Mouse (Mus musculus) CH12.LX (cell line): ENCODE measurements at regions not wholly inside any gene's neighbourhood (a gene's known extent, or its start where the extent isn't known, plus 50 kb on each side); places are given as distances from the start of the nearest gene placed in this dataset.

ENCODE experiments used
- DNase-seq: peaks from one replicate; pipeline ENCODE4 v3.0.0-alpha.2; 2013; ENCODE audit errors: extremely low read depth
- H3K27ac ChIP-seq: 2 replicates; pipeline ENCODE4 v1.5.1; 2012; ENCODE audit warnings: low read depth, mild to moderate bottlenecking, control low read depth, moderate library complexity; ENCODE audit not compliant: insufficient read depth
- H3K27me3 ChIP-seq: replicated peaks from 2 replicates; pipeline ENCODE3; 2012; ENCODE audit warnings: inconsistent platforms
- H3K36me3 ChIP-seq, 2 experiments: replicated peaks in 1 of 2; 2 replicates each; pipeline versions ENCODE3 to v1.6.1; 2012; ENCODE audit warnings: inconsistent platforms in 1 of 2, low read length in 1 of 2, mild to moderate bottlenecking in 1 of 2, mixed read lengths in 1 of 2, moderate library complexity in 1 of 2; ENCODE audit not compliant: control insufficient read depth in 1 of 2, insufficient read depth in 1 of 2
- H3K4me1 ChIP-seq, 2 experiments: 2 replicates each; pipeline ENCODE4 v1.6.1; 2012; ENCODE audit warnings: inconsistent platforms in 1 of 2, moderate library complexity in 1 of 2; ENCODE audit not compliant: insufficient read depth in 2 of 2, control insufficient read depth in 1 of 2
- H3K4me2 ChIP-seq: 2 replicates; pipeline ENCODE4 v1.6.1; 2012; ENCODE audit warnings: low read depth, mild to moderate bottlenecking, control low read depth; ENCODE audit not compliant: poor library complexity, insufficient read depth, severe bottlenecking
- H3K4me3 ChIP-seq, 3 experiments: fragments of 150-350 bp in 1 of 3; sonication (generic) in 1 of 3; replicated peaks in 1 of 3; 2 replicates each; pipeline versions ENCODE3 to v1.5.1; 2011 to 2012; ENCODE audit warnings: low read depth in 2 of 3, low read length in 2 of 3, mild to moderate bottlenecking in 2 of 3, moderate library complexity in 2 of 3, control low read depth in 1 of 3, improper control_type of control experiment in 1 of 3, inconsistent platforms in 1 of 3, mixed read lengths in 1 of 3; ENCODE audit not compliant: poor library complexity in 1 of 3
- H3K79me2 ChIP-seq: replicated peaks from 2 replicates; pipeline ENCODE4 v1.6.1; 2012; ENCODE audit warnings: mild to moderate bottlenecking, moderate library complexity; ENCODE audit not compliant: control insufficient read depth, poor library complexity, insufficient read depth, severe bottlenecking; ENCODE audit errors: extremely low read depth
- H3K9ac ChIP-seq: 2 replicates; pipeline ENCODE4 v1.6.1; 2012; ENCODE audit warnings: low read depth, mild to moderate bottlenecking, control low read depth, moderate library complexity; ENCODE audit not compliant: insufficient read depth
- H3K9me3 ChIP-seq: replicated peaks from 2 replicates; pipeline ENCODE3; 2012; ENCODE audit warnings: low read length, inconsistent platforms, mixed read lengths
- CHD1 ChIP-seq: IDR thresholded peaks from 2 replicates; pipeline ENCODE4 v1.6.1; 2012; ENCODE audit warnings: low read depth, low read length, improper control_type of control experiment, inconsistent platforms
- CHD2 ChIP-seq: IDR thresholded peaks from 2 replicates; pipeline ENCODE4 v1.6.1; 2011; ENCODE audit warnings: low read length, improper control_type of control experiment
- IRF4 ChIP-seq: IDR thresholded peaks from 2 replicates; pipeline ENCODE4 v1.6.1; 2014; ENCODE audit warnings: low read depth, mild to moderate bottlenecking, inconsistent platforms, low read length, improper control_type of control experiment
- JUND ChIP-seq: conservative IDR thresholded peaks from 2 replicates; pipeline ENCODE4 v1.6.1; 2011; ENCODE audit warnings: low read depth, low read length, improper control_type of control experiment
- KAT2A ChIP-seq: IDR thresholded peaks from 2 replicates; pipeline ENCODE4 v1.6.1; 2012; ENCODE audit warnings: low read length, improper control_type of control experiment, inconsistent platforms; ENCODE audit not compliant: insufficient replicate concordance
- MAFK ChIP-seq: IDR thresholded peaks from 2 replicates; pipeline ENCODE4 v1.6.1; 2011; ENCODE audit warnings: low read length, improper control_type of control experiment; ENCODE audit not compliant: insufficient replicate concordance
- MAX ChIP-seq: IDR thresholded peaks from 2 replicates; pipeline ENCODE4 v1.6.1; 2011; ENCODE audit warnings: low read length, improper control_type of control experiment
- MAZ ChIP-seq: IDR thresholded peaks from 2 replicates; pipeline ENCODE4 v1.6.1; 2012; ENCODE audit warnings: low read depth, mild to moderate bottlenecking, inconsistent platforms, low read length, improper control_type of control experiment, moderate library complexity
- MYC ChIP-seq: IDR thresholded peaks from 2 replicates; pipeline ENCODE4 v1.6.1; 2011; ENCODE audit warnings: low read depth, mild to moderate bottlenecking, improper control_type of control experiment, low read length
- NELFE ChIP-seq: IDR thresholded peaks from 2 replicates; pipeline ENCODE4 v1.6.1; 2011; ENCODE audit warnings: low read depth, low read length, improper control_type of control experiment
- PAX5 ChIP-seq: IDR thresholded peaks from 2 replicates; pipeline ENCODE4 v1.6.1; 2012; ENCODE audit warnings: low read length, inconsistent platforms, mixed read lengths
- POLR2A ChIP-seq: IDR thresholded peaks from 2 replicates; pipeline ENCODE4 v1.6.1; 2011; ENCODE audit warnings: low read depth, mild to moderate bottlenecking, improper control_type of control experiment, low read length
- RAD21 ChIP-seq: IDR thresholded peaks from 2 replicates; pipeline ENCODE4 v1.6.1; 2011; ENCODE audit warnings: low read depth, mild to moderate bottlenecking, low read length, improper control_type of control experiment, moderate library complexity
- TBP ChIP-seq: conservative IDR thresholded peaks from 2 replicates; pipeline ENCODE4 v1.6.1; 2011; ENCODE audit warnings: low read depth, low read length, improper control_type of control experiment
- UBTF ChIP-seq: IDR thresholded peaks from 2 replicates; pipeline ENCODE4 v1.6.1; 2012; ENCODE audit warnings: low read depth, mild to moderate bottlenecking, inconsistent platforms, low read length, improper control_type of control experiment, moderate library complexity
- USF1 ChIP-seq: IDR thresholded peaks from 2 replicates; pipeline ENCODE4 v1.6.1; 2014; ENCODE audit warnings: low read depth, mild to moderate bottlenecking, inconsistent platforms, low read length, improper control_type of control experiment
- ZKSCAN1 ChIP-seq: IDR thresholded peaks from 2 replicates; pipeline ENCODE4 v1.6.1; 2012; ENCODE audit warnings: low read depth, inconsistent platforms, low read length, improper control_type of control experiment, borderline replicate concordance
- dilution Hi-C: fragments of 300-500 bp; cut with MboI; formaldehyde crosslinking; loops from 2 replicates; pipeline ENCODE4 v1.14.3; 2020; ENCODE audit warnings: low sequenced_read_pairs; ENCODE audit not compliant: extremely low pct_unique_long_range_greater_than_20kb, extremely low pct_ligation_motif_present
- in situ Hi-C: fragments of 300-500 bp; cut with MboI; formaldehyde crosslinking; loops from 3 replicates; pipeline ENCODE4 v1.14.3; 2019; ENCODE audit warnings: low sequenced_read_pairs, low pct_ligation_motif_present, low pct_unique_long_range_greater_than_20kb, mixed read lengths

- H3K9me3 ChIP-seq, result no peaks in the 10 kb centered on the region
- no peak overlapping the region for H3K4me2 ChIP-seq
- no peak overlapping the region for H3K27ac ChIP-seq
- TF ChIP-seq MAZ, result no peak
- TF ChIP-seq CHD1, result no peak
- TF ChIP-seq POLR2A, result no peak
- no peak for TF ChIP-seq MAFK
- no peak for TF ChIP-seq MAX
- no peak for TF ChIP-seq ZKSCAN1
- TF ChIP-seq RAD21, result no peak
- no peak for TF ChIP-seq CHD2
- no peak for TF ChIP-seq UBTF
- TF ChIP-seq TBP, result no peak
- TF ChIP-seq JUND, result no peak
- no peak for TF ChIP-seq USF1
- no peak for TF ChIP-seq MYC
- no peak for TF ChIP-seq KAT2A
- no peak for TF ChIP-seq PAX5
- TF ChIP-seq NELFE, result no peak
- dilution Hi-C loops, result no loop called here
- H3K36me3 ChIP-seq, result no peaks in the 10 kb centered on the region
- no peaks in the 10 kb centered on the region for H3K27me3 ChIP-seq
- in situ Hi-C loops, result no loop called here
- no peak for DNase-seq
- H3K4me3 ChIP-seq, result no peak overlapping the region
- peaks cover 7% of the 10 kb centered on the region in 2 experiments; a peak in 3 of 4 replicates for H3K4me1 ChIP-seq
- no peaks in the 10 kb centered on the region for H3K79me2 ChIP-seq
- no peak overlapping the region for H3K9ac ChIP-seq
Observed at GRCm38 (mm10) chr16:50092780-50093179, 292.4 kb downstream of the Cd47 start.

GRCm38 (mm10) chr16:50095858-50096551 lies 295.7 kb downstream of the Cd47 start:
- TF ChIP-seq IRF4, result no peak
- no peaks in the 10 kb centered on the region for H3K79me2 ChIP-seq
- H3K27me3 ChIP-seq, result no peaks in the 10 kb centered on the region
- H3K9ac ChIP-seq, result no peak overlapping the region
- in situ Hi-C loops, result no loop called here
- H3K9me3 ChIP-seq, result no peaks in the 10 kb centered on the region
- H3K4me2 ChIP-seq, result no peak overlapping the region
- no peaks in the 10 kb centered on the region for H3K36me3 ChIP-seq
- dilution Hi-C loops, result no loop called here
- H3K4me3 ChIP-seq, result no peak overlapping the region
- DNase-seq, result no peak
- H3K27ac ChIP-seq, result no peak overlapping the region
- peaks cover 7% of the 10 kb centered on the region in 2 experiments; a peak in 3 of 4 replicates for H3K4me1 ChIP-seq
